In the genomic region with DNA sequence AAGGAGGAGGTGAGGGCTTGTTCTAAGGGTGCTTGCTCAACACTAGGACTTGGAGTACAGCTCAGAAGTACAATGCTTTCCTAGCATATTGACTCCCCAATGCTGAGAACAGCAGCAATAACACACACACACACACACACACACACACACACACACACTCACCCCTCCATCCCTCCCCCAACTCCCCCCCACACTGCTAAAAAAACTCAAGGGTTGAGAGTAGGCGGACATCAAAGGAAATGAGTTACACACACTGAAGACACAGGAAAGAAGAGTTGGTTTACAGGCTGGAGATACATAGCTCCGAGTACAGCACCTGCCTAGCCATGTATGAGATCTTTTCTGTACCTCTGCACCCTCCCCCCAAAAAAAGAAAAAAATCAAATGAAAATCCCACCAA, we compare ENCODE assay signal across 17 mouse cellular contexts. TPM values are rescaled to one million over a fixed set of nuclear protein-coding genes. Genes with fewer than 3 reads are reported as not detected.
DNase-seq lines count a peak whose midpoint lies in the region; ATAC-seq lines count a peak whose summit lies in the region.
"Had no signal": no experiment of that assay in that cellular context is flagged by ENCODE, and none has a peak within 500 bp of the region (broad histone marks: within the 10 kb centered on the region; RNA-seq: fewer than 3 reads in every experiment).

No protein-coding gene starts in this region.

- no peaks in the 10 kb centered on the region for H3K9me3 ChIP-seq in heart, embryonic 11.5 days (replicated peaks; ENCODE audit: control insufficient read depth, low read length)
- H3K9me3 ChIP-seq: heart, embryonic 15.5 days; limb, embryonic 15.5 days; stomach, embryonic 15.5 days had no signal

- H3K27me3 ChIP-seq in heart, embryonic 11.5 days (ENCODE audit: control insufficient read depth, insufficient read depth, low read length) = no peaks in the 10 kb centered on the region
- H3K27me3 ChIP-seq: forebrain, embryonic 12.5 days; heart, embryonic 15.5 days; limb, embryonic 15.5 days; stomach, embryonic 15.5 days had no signal

- H3K9ac ChIP-seq in heart, embryonic 11.5 days (ENCODE audit: low read depth, low read length) = no peak overlapping the region
- H3K9ac ChIP-seq: forebrain, embryonic 12.5 days; heart, embryonic 15.5 days; limb, embryonic 15.5 days; stomach, embryonic 15.5 days had no signal

- H3K27ac ChIP-seq in heart, embryonic 11.5 days (ENCODE audit: low read depth, low read length) = no peak overlapping the region
- H3K27ac ChIP-seq: forebrain, embryonic 12.5 days; heart, embryonic 15.5 days; left cerebral cortex, adult 2 months; limb, embryonic 15.5 days; stomach, embryonic 15.5 days had no signal

- no peak overlapping the region for H3K4me3 ChIP-seq in heart, embryonic 11.5 days (ENCODE audit: low read depth, low read length)
- H3K4me3 ChIP-seq: forebrain, embryonic 12.5 days; heart, embryonic 15.5 days; left cerebral cortex, adult 2 months; limb, embryonic 15.5 days; stomach, embryonic 15.5 days had no signal

- peaks cover 33% of the 10 kb centered on the region for H3K4me1 ChIP-seq in heart, embryonic 11.5 days (ENCODE audit: control insufficient read depth, insufficient read depth, low read length)
- H3K4me1 ChIP-seq: limb, embryonic 15.5 days had no signal

- H3K4me2 ChIP-seq in heart, embryonic 11.5 days = peak overlapping the region; percentile 59
- H3K4me2 ChIP-seq: forebrain, embryonic 12.5 days; heart, embryonic 15.5 days; limb, embryonic 15.5 days; stomach, embryonic 15.5 days had no signal

- no peaks in the 10 kb centered on the region for H3K36me3 ChIP-seq in heart, embryonic 11.5 days (ENCODE audit: control insufficient read depth, insufficient read depth, low read length)
- H3K36me3 ChIP-seq: forebrain, embryonic 12.5 days; heart, embryonic 15.5 days; limb, embryonic 15.5 days; stomach, embryonic 15.5 days had no signal

- DNase-seq in heart, adult 8-10 months (ENCODE audit: low spot score) = no peak
- peak; percentile 84 for DNase-seq in CD4-positive helper T cell, adult 2 months (ENCODE audit: low read depth, low spot score)
- DNase-seq in natural killer cell, adult 2 months (ENCODE audit: low spot score in 2 of 2) = peak; percentile 16 to 22
- no peak for DNase-seq in ovary, postnatal 10 days (ENCODE audit: low spot score)
- DNase-seq in kidney, postnatal 25 days = no peak
- DNase-seq: cerebellum, adult 9-10 months; kidney, postnatal 14 days; right cerebral cortex, postnatal 4 days had no signal

- WGBS in heart, embryonic 11.5 days (ENCODE audit: insufficient replicate concordance) = 81% methylated on average over 2 of the region's 2 CpGs

- ATAC-seq in heart, embryonic 11.5 days (replicated peaks; ENCODE audit: insufficient number of reproducible peaks, low FRiP score, low TSS enrichment) = no peak
- peak; percentile 92 for ATAC-seq in inflammation-experienced regulatory T-cells, adult 6 months
- ATAC-seq in monocyte, adult 5-6 weeks (replicated peaks; ENCODE audit: insufficient number of reproducible peaks, low FRiP score, low TSS enrichment, poor library complexity, severe bottlenecking) = no peak

RNA-seq across cellular contexts. Expression of a gene that starts 7.5 kb away (rescaled TPM):
- 79.1 and 82.5 TPM in 2 replicates for polyA plus RNA-seq in heart, embryonic 11.5 days (2014; fragmentation: Nextera tagmentation; extraction: Ambion mirVana)
- 10 to 100 TPM; 71.9 to 85.2 (median 79.4) TPM for total RNA-seq in heart, adult 8-10 months (2022)
- polyA plus RNA-seq in inflammation-experienced regulatory T-cells, adult 6 months (2017; shearing (Covaris generic)) = 10 to 100 TPM; 55.7 to 77.7 (median 57.7) TPM
- 38.6 to 88.2 TPM (median 56.0 TPM) in 3 replicates for total RNA-seq in monocyte, adult 5-6 weeks (2017)

RNA-seq across cellular contexts. Expression of a gene that starts 7.5 kb away (rescaled TPM):
- 0.20 and 0.21 TPM in 2 replicates for polyA plus RNA-seq in heart, embryonic 11.5 days (2014; fragmentation: Nextera tagmentation; extraction: Ambion mirVana)
- under 1 TPM in 1 of 4 experiments, not detected in 3; 0.22 TPM for total RNA-seq in heart, adult 8-10 months (2022)
- not detected for polyA plus RNA-seq in inflammation-experienced regulatory T-cells, adult 6 months (2017; shearing (Covaris generic))
- total RNA-seq in monocyte, adult 5-6 weeks (2017) = 0.19 TPM in 2 of 3 replicates, not detected in the other

RNA-seq across cellular contexts. Expression of a gene that starts 53.8 kb away (rescaled TPM):
- polyA plus RNA-seq in heart, embryonic 11.5 days (2014; fragmentation: Nextera tagmentation; extraction: Ambion mirVana) = not detected in 2 replicates
- total RNA-seq in heart, adult 8-10 months (2022) = not detected
- polyA plus RNA-seq in inflammation-experienced regulatory T-cells, adult 6 months (2017; shearing (Covaris generic)) = not detected
- total RNA-seq in monocyte, adult 5-6 weeks (2017) = not detected in 3 replicates
- total RNA-seq: gastrocnemius, adult 8-10 months; left cerebral cortex, adult 2 months had no signal
- polyA plus RNA-seq: forebrain, embryonic 12.5 days; heart, embryonic 15.5 days; limb, embryonic 15.5 days; stomach, embryonic 15.5 days had no signal

Comparison
In these comparisons a context has a peak if more than half of its experiments do, and no peak if none do; other contexts are left out.
1. DNase-seq: peak in CD4-positive helper T cell, adult 2 months (single experiment) and natural killer cell, adult 2 months (2 of 2); none in heart, adult 8-10 months (single experiment), ovary, postnatal 10 days (single experiment) and kidney, postnatal 25 days (0 of 2).